Mouse (Mus musculus) megakaryocyte, embryonic 14.5 days (primary cell): Measurements from ENCODE around the gene Spata31d1b.

Experiments used
- FLI1 ChIP-seq: IDR thresholded peaks from 2 replicates; pipeline ENCODE4 v1.6.1; 2012; ENCODE audit warnings: low read length, inconsistent platforms, mixed read lengths
- GATA1 ChIP-seq: IDR thresholded peaks from 3 replicates; pipeline ENCODE4 v1.6.1; 2012; ENCODE audit warnings: mixed read lengths, low read length, inconsistent platforms, borderline replicate concordance

DNA sequence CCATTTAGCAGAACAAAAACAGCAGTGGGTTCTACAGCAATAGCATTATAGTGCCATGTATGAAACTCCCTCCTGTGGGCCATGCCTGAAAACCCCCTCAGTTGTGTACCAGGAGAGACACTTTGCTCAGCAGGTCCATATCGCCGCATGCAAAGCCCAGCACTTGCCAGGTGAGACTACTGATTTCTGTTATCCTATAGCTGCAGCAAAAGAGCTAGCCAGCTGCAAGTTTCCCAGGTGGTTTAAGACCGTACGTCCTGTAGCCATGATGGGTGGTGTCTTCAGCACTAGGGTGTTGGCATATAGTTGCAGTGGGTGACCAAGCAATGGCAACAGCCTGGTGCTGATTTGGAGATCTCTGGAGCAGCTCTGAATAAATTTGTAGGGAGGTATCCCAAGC lies 27.3 kb downstream of the Spata31d1b start:
- TF ChIP-seq GATA1 (no peak), FLI1 (no peak)
